Mouse (Mus musculus): Measurements from ENCODE around the gene Gbp8. TPM values are rescaled to one million over a fixed set of nuclear protein-coding genes. Genes with fewer than 3 reads are reported as not detected.
"Not testable (repeated sequence)": the region's sequence is repeated elsewhere in the genome, so short reads cannot be mapped to it uniquely, and the experiment has no call there.

Gbp8 gene
- polyA plus RNA-seq (2021): 0.49 TPM

DNA sequence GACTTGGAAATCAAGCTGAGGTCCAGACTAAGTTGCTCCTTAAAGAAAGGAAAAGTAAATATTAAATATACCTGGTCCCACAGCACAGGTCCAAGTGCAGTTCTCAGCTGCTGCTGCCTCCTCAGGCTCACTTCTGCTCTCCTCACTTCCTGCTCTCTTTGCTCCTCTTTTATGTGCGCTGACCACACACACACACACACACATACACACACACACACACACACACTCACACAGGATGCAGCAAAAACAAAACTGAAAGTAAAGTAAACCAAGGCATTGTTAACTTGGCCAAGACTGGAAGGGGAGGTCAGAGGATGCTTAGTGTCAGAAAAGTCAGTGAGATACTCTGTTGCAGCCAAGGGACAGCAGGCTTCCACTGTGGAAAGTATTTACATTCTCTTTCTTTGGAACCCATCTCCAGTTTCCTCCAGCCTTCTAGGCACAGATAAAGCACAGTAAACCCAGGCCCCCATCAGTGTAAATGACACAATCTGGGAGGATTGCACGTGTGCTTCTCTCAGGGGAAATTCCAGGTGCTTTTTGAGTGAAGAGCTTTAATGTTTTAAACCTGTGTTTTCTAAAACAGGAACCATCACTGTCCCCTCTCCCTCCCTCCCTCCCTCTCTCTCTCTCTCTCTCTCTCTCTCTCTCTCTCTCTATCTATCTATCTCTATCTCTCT lies at the start of gene Gbp8, which contains the start of the genes Gbp9 and Gbp4:
Gene Gbp8 (minus strand): TSS at position 132 of the 680 bp plus-strand sequence.
Gene Gbp9 (minus strand): TSS at position 131 of the 680 bp plus-strand sequence.
Gene Gbp4 (minus strand): TSS at position 178 of the 680 bp plus-strand sequence.
- DNase-seq (ENCODE audit: low read depth, low spot score); ATAC-seq; H3K27me3 ChIP-seq; POLR2A ChIA-PET; in situ Hi-C loops (cut with MboI; ENCODE audit: low pct_unique_long_range_greater_than_20kb); CTCF ChIA-PET: not testable (repeated sequence)

DNA sequence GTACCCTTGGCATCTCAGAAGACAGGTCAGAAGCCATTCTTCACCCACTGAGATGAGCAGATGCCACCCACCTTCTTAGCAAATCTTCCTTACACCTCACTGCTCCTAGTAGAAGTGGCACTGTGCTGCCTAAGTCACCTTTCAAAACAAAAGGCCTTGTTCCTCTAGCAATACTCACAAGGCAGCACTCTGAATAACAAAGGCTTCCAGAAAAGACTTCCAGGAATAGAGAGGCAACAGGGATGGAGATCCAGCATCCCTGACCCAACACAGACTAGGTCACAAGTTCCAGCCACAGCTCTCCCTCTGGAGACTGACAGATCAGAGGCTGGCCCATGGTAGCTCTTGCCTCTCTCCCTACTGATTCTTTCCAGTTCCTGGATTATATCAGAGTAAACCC lies 42.1 kb upstream of the Gbp8 start:
- DNase-seq (ENCODE audit: low read depth, low spot score) (no peak), ATAC-seq (no peak)
- ChIA-PET CTCF (no interaction called here), POLR2A (no interaction called here)
- TF ChIP-seq CTCF (IDR thresholded peaks at IDR 0.05): no peak
- in situ Hi-C loops (cut with MboI; ENCODE audit: low pct_unique_long_range_greater_than_20kb): no loop called here
- H3K27me3 ChIP-seq: no peaks in the 10 kb centered on the region

DNA sequence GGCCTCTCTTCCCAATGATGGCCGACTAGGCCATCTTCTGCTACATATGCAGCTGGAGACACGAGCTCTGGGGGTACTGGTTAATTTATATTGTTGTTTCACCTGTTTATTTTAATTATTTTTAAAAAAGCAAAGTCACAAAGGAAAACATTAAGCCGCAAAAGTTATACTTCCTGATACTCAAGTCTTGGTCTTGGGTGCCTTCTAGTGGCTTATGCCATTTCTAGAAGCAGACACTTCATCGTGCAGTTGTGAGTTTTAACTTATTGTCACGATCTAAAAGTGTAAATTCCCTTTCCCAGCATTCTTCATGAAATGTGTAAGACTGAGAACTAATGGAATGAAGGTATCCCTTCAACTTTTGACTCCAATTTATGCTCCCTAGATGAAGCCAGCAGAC lies 17.2 kb upstream of the Gbp8 start:
- DNase-seq (ENCODE audit: low read depth, low spot score) (no peak), ATAC-seq (no peak)
- TF ChIP-seq CTCF (IDR thresholded peaks at IDR 0.05): no peak
- POLR2A ChIA-PET: no interaction called here
- no peaks in the 10 kb centered on the region for H3K27me3 ChIP-seq
- in situ Hi-C loops (cut with MboI; ENCODE audit: low pct_unique_long_range_greater_than_20kb): loop anchor here (5.0 kb wide), 1 partner anchor 74 kb away; no protein-coding TSS in a partner anchor
- CTCF ChIA-PET: no interaction called here

- no peaks in the 10 kb centered on the region for H3K27me3 ChIP-seq
- peak; percentile 76 for ATAC-seq
- ChIA-PET CTCF (no interaction called here), POLR2A (no interaction called here)
- in situ Hi-C loops (cut with MboI; ENCODE audit: low pct_unique_long_range_greater_than_20kb): no loop called here
- no peak for TF ChIP-seq CTCF (IDR thresholded peaks at IDR 0.05)
- DNase-seq (ENCODE audit: low read depth, low spot score): peak; percentile 33
Measured at GRCm38 (mm10) chr5:105154049-105154448, 14.7 kb upstream of the Gbp8 start.

DNA sequence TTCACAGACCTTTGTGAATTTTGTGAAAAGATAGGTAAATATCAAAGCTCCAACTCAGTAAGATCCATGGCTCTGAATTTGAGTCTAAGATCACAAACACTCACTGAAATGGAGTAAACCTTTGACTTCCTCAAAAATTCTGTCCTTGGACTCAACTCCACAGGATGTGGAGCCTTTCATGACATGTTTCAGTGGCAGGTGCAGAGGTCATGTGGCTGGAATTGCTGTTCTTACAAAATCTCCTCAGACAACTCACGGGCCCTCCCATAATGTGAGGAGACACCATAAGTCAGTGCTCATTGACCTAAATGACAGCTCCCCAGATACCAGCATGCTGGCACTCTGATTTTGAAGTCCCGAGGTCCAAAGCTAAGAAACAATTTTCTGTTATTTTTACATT lies 8.7 kb upstream of the Gbp8 start:
- H3K27me3 ChIP-seq; CTCF ChIA-PET; DNase-seq (ENCODE audit: low read depth, low spot score); POLR2A ChIA-PET; ATAC-seq; in situ Hi-C loops (cut with MboI; ENCODE audit: low pct_unique_long_range_greater_than_20kb): not testable (repeated sequence)

- H3K27me3 ChIP-seq: no peaks in the 10 kb centered on the region
- ATAC-seq (no peak), DNase-seq (ENCODE audit: low read depth, low spot score) (no peak)
- CTCF ChIA-PET: no interaction called here
- in situ Hi-C loops (cut with MboI; ENCODE audit: low pct_unique_long_range_greater_than_20kb): no loop called here
- POLR2A ChIA-PET: no interaction called here
- TF ChIP-seq CTCF (IDR thresholded peaks at IDR 0.05): no peak
Measured at GRCm38 (mm10) chr5:105146447-105146846, 7.1 kb upstream of the Gbp8 start.

GRCm38 (mm10) chr5:105145731-105146130 lies 6.4 kb upstream of the Gbp8 start:
- POLR2A ChIA-PET; in situ Hi-C loops (cut with MboI; ENCODE audit: low pct_unique_long_range_greater_than_20kb); H3K27me3 ChIP-seq; CTCF ChIA-PET; DNase-seq (ENCODE audit: low read depth, low spot score); ATAC-seq: not testable (repeated sequence)

DNA sequence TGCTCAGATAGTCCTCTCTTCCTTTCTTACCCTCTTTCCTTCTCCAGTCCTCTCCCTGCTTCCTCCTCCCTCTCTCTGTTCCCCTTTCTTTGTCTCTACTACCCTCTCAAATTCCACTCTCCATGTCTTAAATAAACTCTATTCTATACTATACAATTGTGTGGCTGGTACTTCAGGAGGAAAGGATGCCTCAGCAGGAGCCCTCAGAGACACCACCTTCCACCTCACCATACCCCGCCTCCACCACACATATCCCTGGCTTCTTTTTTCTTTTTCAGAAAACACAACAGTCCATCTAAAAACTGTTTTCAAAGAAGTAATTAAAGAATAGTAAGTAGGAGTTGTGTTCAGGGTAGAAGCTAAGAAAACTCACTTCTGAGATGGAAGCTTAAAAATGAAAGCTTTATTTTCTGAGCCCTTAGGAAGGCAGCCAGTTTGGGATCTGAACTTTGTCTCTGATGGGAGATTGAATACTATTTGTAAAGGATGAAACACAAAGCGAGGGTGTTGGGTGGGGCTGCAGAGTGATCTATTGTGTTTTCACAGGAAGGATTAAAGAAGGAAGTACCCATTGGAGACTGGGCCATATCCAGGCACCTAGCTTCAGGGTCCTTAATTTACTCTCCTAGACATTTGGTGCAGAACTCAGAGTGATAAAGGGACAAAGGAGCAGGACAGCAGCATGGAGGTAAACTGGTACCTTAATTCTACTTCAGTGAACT lies 910 bp upstream of the Gbp8 start:
- ATAC-seq; POLR2A ChIA-PET; DNase-seq (ENCODE audit: low read depth, low spot score); H3K27me3 ChIP-seq; in situ Hi-C loops (cut with MboI; ENCODE audit: low pct_unique_long_range_greater_than_20kb); CTCF ChIA-PET: not testable (repeated sequence)

- POLR2A ChIA-PET: no interaction called here
- CTCF ChIA-PET: no interaction called here
- DNase-seq (ENCODE audit: low read depth, low spot score): no peak
- no peak for TF ChIP-seq CTCF (IDR thresholded peaks at IDR 0.05)
- ATAC-seq: no peak
- in situ Hi-C loops (cut with MboI; ENCODE audit: low pct_unique_long_range_greater_than_20kb): no loop called here
- no peaks in the 10 kb centered on the region for H3K27me3 ChIP-seq
Measured at GRCm38 (mm10) chr5:105138906-105139305, 434 bp downstream of the Gbp8 start.

- H3K27me3 ChIP-seq; in situ Hi-C loops (cut with MboI; ENCODE audit: low pct_unique_long_range_greater_than_20kb); DNase-seq (ENCODE audit: low read depth, low spot score); ATAC-seq; CTCF ChIA-PET: not testable (repeated sequence)
- POLR2A ChIA-PET: interaction anchor here (0.7 kb wide), 1 partner anchor 35 kb away, joined by 3 read pairs; no protein-coding TSS in a partner anchor
Measured at GRCm38 (mm10) chr5:105136706-105137304, 2.5 kb downstream of the Gbp8 start.

- H3K27me3 ChIP-seq; CTCF ChIA-PET; POLR2A ChIA-PET; ATAC-seq; in situ Hi-C loops (cut with MboI; ENCODE audit: low pct_unique_long_range_greater_than_20kb); DNase-seq (ENCODE audit: low read depth, low spot score): not testable (repeated sequence)
Measured at GRCm38 (mm10) chr5:105121731-105122130, 17.6 kb downstream of the Gbp8 start.

All from Patski (cell line).